Mouse (Mus musculus) splenic B cell, adult 2 months (primary cell): ENCODE measurements around the gene Ftcd.
A peak's percentile ranks its signal among the peaks of the same experiment; 100 is the strongest.

Experiments
- DNase-seq: peaks from one replicate; pipeline ENCODE4 v3.0.0-alpha.2; 2011; ENCODE audit warnings: low read depth, low spot score
- H3K27me3 ChIP-seq: 2 replicates; pipeline ENCODE4 v1.6.1; 2012; ENCODE audit warnings: mild to moderate bottlenecking, low read length, moderate library complexity, mixed read lengths; ENCODE audit not compliant: control insufficient read depth, poor library complexity, insufficient read depth, severe bottlenecking
- H3K36me3 ChIP-seq: 2 replicates; pipeline ENCODE4 v1.6.1; 2012; ENCODE audit warnings: mild to moderate bottlenecking, low read length, moderate library complexity, mixed read lengths; ENCODE audit not compliant: control insufficient read depth, poor library complexity, insufficient read depth, severe bottlenecking

The Ftcd gene

DNA sequence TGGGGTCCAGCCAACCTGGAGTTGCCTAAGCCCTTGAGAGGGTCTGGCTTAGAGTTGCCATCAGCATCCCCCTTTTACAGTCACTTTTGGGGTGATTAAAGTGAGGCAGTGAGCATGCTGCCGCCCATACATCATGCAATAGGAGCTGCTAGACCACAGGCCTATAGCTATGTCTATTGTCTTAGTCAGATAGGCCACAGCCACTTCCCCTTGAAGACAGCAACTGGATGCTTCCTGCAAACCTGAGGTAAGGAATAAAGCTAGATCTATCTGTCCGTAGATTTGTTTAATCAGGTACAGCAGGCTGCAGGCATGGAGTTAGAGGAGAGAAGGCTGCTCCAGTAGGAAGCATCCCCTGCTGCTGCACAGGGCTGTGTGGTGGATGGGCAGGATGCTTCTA lies 4.4 kb upstream of the Ftcd start:
- Histone ChIP-seq H3K36me3 (no peaks in the 10 kb centered on the region), H3K27me3 (no peaks in the 10 kb centered on the region)
- no peak for DNase-seq

GRCm38 (mm10) chr10:76572151-76572550 lies 3.3 kb upstream of the Ftcd start:
- Histone ChIP-seq H3K27me3 (no peaks in the 10 kb centered on the region), H3K36me3 (no peaks in the 10 kb centered on the region)
- DNase-seq: no peak

GRCm38 (mm10) chr10:76576920-76577319 lies 1.5 kb downstream of the Ftcd start:
- Histone ChIP-seq H3K36me3 (no peaks in the 10 kb centered on the region), H3K27me3 (no peaks in the 10 kb centered on the region)
- no peak for DNase-seq

- DNase-seq: no peak
- H3K36me3 ChIP-seq: no peaks in the 10 kb centered on the region
Observed at GRCm38 (mm10) chr10:76584138-76584537, 8.7 kb downstream of the Ftcd start.

DNA sequence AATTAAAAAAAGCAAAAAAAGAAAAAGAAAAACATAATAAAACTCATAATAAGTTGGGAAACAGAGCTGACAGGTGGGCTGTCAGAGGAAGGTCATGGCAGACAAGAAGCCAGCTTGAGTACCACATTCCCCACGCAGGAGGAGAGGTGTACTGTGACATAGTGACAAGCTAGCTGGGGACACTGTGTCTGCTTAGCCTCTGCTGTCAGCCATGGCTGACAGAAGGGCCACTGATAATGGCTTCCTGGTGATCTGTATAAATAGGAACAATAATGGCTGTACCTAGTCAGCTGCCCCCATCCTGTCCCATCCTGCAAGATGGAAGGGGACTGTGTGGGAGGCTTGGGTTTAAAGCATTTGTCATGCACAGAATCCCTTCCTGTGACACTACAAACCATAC lies 10.7 kb downstream of the Ftcd start:
- DNase-seq: no peak
- H3K36me3 ChIP-seq: no peaks in the 10 kb centered on the region
- no peaks in the 10 kb centered on the region for H3K27me3 ChIP-seq

More at GRCm38 (mm10) chr10:76584138-76584537, 8.7 kb downstream of the Ftcd start:
- no peaks in the 10 kb centered on the region for H3K27me3 ChIP-seq

GRCm38 (mm10) chr10:76590197-76590596 lies 14.7 kb downstream of the Ftcd start:
- no peaks in the 10 kb centered on the region for H3K36me3 ChIP-seq
- no peaks in the 10 kb centered on the region for H3K27me3 ChIP-seq
- DNase-seq: no peak

DNA sequence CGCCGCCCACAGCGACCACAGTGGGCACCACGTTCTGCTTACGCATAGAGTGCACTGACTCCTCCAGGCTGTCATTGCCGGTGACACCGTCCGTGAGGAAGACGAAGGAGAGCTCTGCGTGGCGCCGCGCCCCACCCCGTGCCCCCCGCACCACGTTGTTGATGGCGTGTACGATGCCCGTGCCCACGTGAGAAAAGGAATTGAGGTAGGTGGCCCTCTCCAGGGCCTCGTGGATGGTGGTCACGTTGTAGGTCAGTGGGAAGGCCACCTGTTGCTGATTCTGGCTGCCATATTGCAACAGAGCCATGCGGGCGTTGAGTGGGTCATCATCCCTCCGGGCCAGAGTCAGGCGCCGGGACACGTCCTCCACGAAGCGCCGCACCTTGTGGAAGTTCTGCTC lies 20.9 kb downstream of the Ftcd start:
- Histone ChIP-seq H3K27me3 (no peaks in the 10 kb centered on the region), H3K36me3 (no peaks in the 10 kb centered on the region)
- DNase-seq: no peak

- Histone ChIP-seq H3K36me3 (no peaks in the 10 kb centered on the region), H3K27me3 (no peaks in the 10 kb centered on the region)
- DNase-seq: no peak
Observed at GRCm38 (mm10) chr10:76602690-76603089, 27.2 kb downstream of the Ftcd start.

DNA sequence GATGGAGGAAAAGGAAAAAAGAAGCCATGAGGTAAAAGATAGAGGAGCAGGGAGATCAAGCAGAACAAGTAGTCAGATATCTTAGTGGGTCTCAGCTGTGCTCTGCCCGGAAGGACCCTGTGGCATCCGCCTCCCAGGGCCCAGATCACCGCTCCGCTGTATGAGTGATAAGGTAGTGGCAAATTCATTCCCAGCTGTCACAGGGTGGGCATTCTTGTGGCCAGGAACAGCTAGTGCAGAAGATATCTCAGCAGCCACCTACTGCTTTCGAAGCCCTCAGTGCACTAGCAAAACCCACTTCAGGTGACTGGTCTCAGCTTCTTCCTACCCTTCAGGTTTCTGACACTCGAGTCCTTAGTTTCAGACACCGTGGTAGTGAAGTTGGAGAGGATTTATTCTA lies 37.0 kb downstream of the Ftcd start:
- DNase-seq: no peak
- Histone ChIP-seq H3K27me3 (no peaks in the 10 kb centered on the region), H3K36me3 (no peaks in the 10 kb centered on the region)

DNA sequence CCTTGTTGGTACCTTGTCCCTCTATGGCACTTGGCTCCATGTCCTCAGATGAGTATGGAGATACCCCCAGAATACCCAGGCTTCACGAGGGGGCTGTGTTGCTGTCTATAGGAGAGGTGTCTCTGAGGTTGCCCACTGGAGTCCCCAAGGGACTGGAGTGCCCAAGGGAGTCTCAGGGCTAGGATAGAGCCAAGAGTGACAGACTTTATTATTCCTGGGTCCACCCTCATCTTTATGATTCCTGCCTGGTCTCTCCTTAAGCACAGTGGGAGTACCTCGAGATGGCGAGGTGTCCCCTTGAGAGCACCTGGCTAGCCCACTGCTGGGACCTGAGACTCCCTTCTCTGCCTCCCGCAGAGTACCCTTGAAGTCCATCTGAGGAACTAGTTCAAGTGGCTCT lies 47.0 kb downstream of the Ftcd start:
- Histone ChIP-seq H3K36me3 (no peaks in the 10 kb centered on the region), H3K27me3 (no peaks in the 10 kb centered on the region; the same call in 1 of the 2 replicates)
- DNase-seq: no peak

GRCm38 (mm10) chr10:76622928-76623680 lies 47.7 kb downstream of the Ftcd start, which contains the start of gene Col6a2:
TSS of gene Col6a2 (minus strand) at chr10:76623630.
- no peaks in the 10 kb centered on the region for H3K36me3 ChIP-seq
- H3K27me3 ChIP-seq: no peaks in the 10 kb centered on the region; the same call in 1 of the 2 replicates
- peak; percentile 4 for DNase-seq

DNA sequence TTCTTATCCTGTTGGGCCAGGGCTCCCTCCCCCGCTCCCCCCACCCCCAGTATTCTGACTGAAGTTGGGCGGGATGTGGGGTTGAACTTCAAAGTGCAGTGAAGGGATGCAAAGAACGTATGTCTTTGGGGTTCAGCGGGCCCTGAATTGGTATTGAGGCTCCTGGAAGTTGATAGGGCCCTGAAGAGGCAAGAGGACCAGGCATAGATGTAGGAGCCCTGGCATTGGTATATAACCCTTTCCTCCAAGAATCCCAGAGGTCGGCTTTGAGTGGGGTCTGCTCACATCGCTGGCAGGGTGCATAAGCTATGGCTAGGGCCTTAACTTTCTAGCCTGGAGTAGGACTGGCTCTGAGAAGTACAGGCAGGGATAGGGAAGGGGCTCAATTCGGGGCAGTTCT lies 48.3 kb downstream of the Ftcd start:
- H3K27me3 ChIP-seq: no peaks in the 10 kb centered on the region; the same call in 1 of the 2 replicates
- DNase-seq: no peak
- H3K36me3 ChIP-seq: no peaks in the 10 kb centered on the region

- DNase-seq: no peak
- H3K36me3 ChIP-seq: no peaks in the 10 kb centered on the region
- H3K27me3 ChIP-seq: no peaks in the 10 kb centered on the region
Observed at GRCm38 (mm10) chr10:76624903-76625302, 49.5 kb downstream of the Ftcd start.

DNA sequence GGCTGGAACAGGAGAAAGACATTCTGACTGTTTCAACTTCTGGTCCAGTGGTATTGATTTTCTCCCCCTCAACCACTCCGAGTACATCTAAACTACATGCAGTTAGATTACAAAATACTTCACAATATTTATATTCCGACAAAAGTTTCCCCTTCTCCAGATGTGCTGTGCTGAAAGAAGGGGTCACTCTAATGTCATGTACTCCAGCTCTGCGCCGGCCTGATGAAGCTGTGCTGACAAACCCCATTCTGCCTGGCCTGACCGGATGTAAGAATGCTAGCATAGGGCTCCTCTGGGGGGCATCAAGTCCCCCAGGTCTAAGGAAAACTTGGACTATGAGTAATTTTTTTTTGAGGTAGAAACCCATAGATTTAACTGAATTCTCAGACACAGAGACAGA lies 52.3 kb downstream of the Ftcd start:
- Histone ChIP-seq H3K36me3 (no peaks in the 10 kb centered on the region), H3K27me3 (no peaks in the 10 kb centered on the region)
- DNase-seq: no peak

GRCm38 (mm10) chr10:76630657-76631056 lies 55.2 kb downstream of the Ftcd start:
- Histone ChIP-seq H3K27me3 (no peaks in the 10 kb centered on the region), H3K36me3 (no peaks in the 10 kb centered on the region)
- no peak for DNase-seq

DNA sequence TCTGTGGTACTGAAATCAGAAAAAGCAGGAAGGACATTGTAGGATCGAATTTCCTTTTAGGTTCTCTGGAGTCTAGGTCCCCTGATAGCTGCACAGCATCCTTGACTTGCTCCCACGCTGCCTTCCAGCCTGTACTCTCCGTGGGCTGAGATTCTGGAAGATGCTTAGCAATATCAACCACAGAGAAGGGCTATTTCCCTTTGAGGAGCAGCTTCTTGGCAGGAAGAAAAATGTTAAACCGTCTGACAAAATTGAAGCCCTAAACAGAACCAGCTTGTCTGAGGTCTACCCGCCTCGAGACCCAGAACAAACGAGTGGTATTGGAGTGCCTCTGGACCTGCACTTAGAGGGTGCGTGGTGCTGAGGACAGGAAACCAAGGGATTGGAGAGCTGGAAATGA lies 57.2 kb downstream of the Ftcd start:
- DNase-seq: no peak
- H3K27me3 ChIP-seq: no peaks in the 10 kb centered on the region
- H3K36me3 ChIP-seq: no peaks in the 10 kb centered on the region
